Mouse (Mus musculus) myocyte (in vitro differentiated cells): Measurements from ENCODE around the gene Pcgf5.

Experiments used
- CEBPB ChIP-seq: IDR thresholded peaks from 2 replicates; pipeline ENCODE4 v1.6.1; 2011; ENCODE audit warnings: mild to moderate bottlenecking, moderate library complexity; ENCODE audit not compliant: poor library complexity, insufficient read depth, severe bottlenecking
- E2F4 ChIP-seq: IDR thresholded peaks from one replicate; pipeline ENCODE4 v1.6.1; 2011; ENCODE audit warnings: mild to moderate bottlenecking, control low read depth, moderate library complexity; ENCODE audit not compliant: insufficient read depth
- MAX ChIP-seq: IDR thresholded peaks from one replicate; pipeline ENCODE4 v1.6.1; 2011; ENCODE audit warnings: low read depth, mild to moderate bottlenecking, control low read depth
- MYOD1 ChIP-seq, 3 experiments: IDR thresholded peaks; one replicate each; pipeline ENCODE4 v1.6.1; 2011; ENCODE audit warnings: control low read depth in 2 of 3, low read depth in 2 of 3, mild to moderate bottlenecking in 2 of 3, moderate library complexity in 1 of 3; ENCODE audit not compliant: insufficient read length in 2 of 3, control insufficient read depth in 1 of 3
- MYOG ChIP-seq, 3 experiments: IDR thresholded peaks; one replicate each; pipeline ENCODE4 v1.6.1; 2011; ENCODE audit warnings: control low read depth in 2 of 3, low read depth in 2 of 3, mild to moderate bottlenecking in 2 of 3; ENCODE audit not compliant: insufficient read length in 2 of 3, control insufficient read depth in 1 of 3, insufficient read depth in 1 of 3
- POLR2A ChIP-seq: IDR thresholded peaks from one replicate; pipeline ENCODE4 v1.6.1; 2011; ENCODE audit warnings: low read depth, mild to moderate bottlenecking, control low read depth, moderate library complexity; ENCODE audit not compliant: insufficient read length
- POLR2AphosphoS2 ChIP-seq: IDR thresholded peaks from one replicate; pipeline ENCODE4 v1.6.1; 2011; ENCODE audit warnings: low read depth, control low read depth; ENCODE audit not compliant: insufficient read length
- REST ChIP-seq: IDR thresholded peaks from one replicate; pipeline ENCODE4 v1.6.1; 2011; ENCODE audit warnings: mild to moderate bottlenecking, control low read depth, moderate library complexity; ENCODE audit not compliant: insufficient read depth, insufficient read length
- SRF ChIP-seq: IDR thresholded peaks from one replicate; pipeline ENCODE4 v1.6.1; 2011; ENCODE audit warnings: low read depth; ENCODE audit not compliant: control insufficient read depth, insufficient read length
- TCF12 ChIP-seq: IDR thresholded peaks from one replicate; pipeline ENCODE4 v1.6.1; 2011; ENCODE audit warnings: mild to moderate bottlenecking, control low read depth; ENCODE audit not compliant: poor library complexity, insufficient read depth, severe bottlenecking
- TCF3 ChIP-seq: IDR thresholded peaks from one replicate; pipeline ENCODE4 v1.6.1; 2011; ENCODE audit warnings: low read depth, control low read depth; ENCODE audit not compliant: insufficient read length
- USF1 ChIP-seq: IDR thresholded peaks from one replicate; pipeline ENCODE4 v1.6.1; 2011; ENCODE audit warnings: low read depth, mild to moderate bottlenecking, control low read depth, moderate library complexity

DNA sequence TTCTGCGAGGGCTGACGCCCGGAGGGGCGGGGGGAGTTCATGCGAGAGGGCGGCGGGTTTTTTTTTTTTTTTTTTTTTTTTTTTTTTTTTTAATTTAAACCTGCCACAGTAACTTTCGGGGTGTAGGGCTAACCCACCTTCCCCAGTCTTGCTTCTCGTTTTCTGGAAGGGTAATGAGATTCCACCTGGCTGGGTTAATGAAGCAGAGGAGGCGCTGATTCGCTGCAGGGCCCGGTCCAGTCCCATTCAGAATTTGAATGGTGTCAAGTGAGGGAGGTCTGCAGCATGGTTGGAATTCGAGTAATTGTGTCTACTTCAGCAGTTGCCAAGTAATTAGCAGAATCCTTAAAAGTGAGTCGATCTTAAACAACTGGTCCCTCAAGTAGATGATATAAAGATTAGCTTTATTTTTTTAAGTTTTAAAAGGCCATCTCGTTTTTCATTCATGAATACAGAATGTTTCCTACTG, 1.4 kb downstream of the Pcgf5 start:
- TF ChIP-seq TCF12: no peak
- no peak for TF ChIP-seq POLR2A
- no peak for TF ChIP-seq MYOG (IDR thresholded peaks at IDR 0.05; ENCODE audit: control insufficient read depth in 1 of 3, insufficient read depth in 1 of 3, insufficient read length in 2 of 3, low read depth in 2 of 3)
- TF ChIP-seq REST: no peak
- TF ChIP-seq USF1: no peak
- TF ChIP-seq MYOD1 (IDR thresholded peaks at IDR 0.05; ENCODE audit: control insufficient read depth in 1 of 3, insufficient read length in 2 of 3, low read depth in 2 of 3): no peak
- no peak for TF ChIP-seq CEBPB
- TF ChIP-seq POLR2AphosphoS2: no peak
- no peak for TF ChIP-seq MAX
- no peak for TF ChIP-seq E2F4
- no peak for TF ChIP-seq TCF3
- TF ChIP-seq SRF: no peak
